8 mouse cellular contexts compared by ENCODE assay signal in genomic region chr14:121109116-121109504, GRCm38 (mm10).
DNase-seq lines count a peak whose midpoint lies in the region; ATAC-seq and TF ChIP-seq lines count a peak whose summit lies in the region.

No protein-coding gene starts in this region.

- no peak for TF ChIP-seq POLR2A in embryonic fibroblast, embryonic 13.5 days (IDR thresholded peaks at IDR 0.05; ENCODE audit: low read depth, low read length)

- no peak for DNase-seq in kidney, adult 8-10 months
- DNase-seq in left cerebral cortex, postnatal 25 days (ENCODE audit: low spot score in 2 of 2) = no peak
- DNase-seq in gastrocnemius, postnatal 36 days = no peak
- DNase-seq in layer of hippocampus, adult 9-11 months = no peak

- WGBS in kidney, embryonic 15.5 days = 19% methylated on average over 9 of the region's 9 CpGs
- 34% methylated on average over 9 of the region's 9 CpGs for WGBS in intestine, embryonic 15.5 days
- WGBS in neural tube, embryonic 12.5 days = 6% methylated on average over 9 of the region's 9 CpGs

- no peak overlapping the region for H3K4me3 ChIP-seq in kidney, embryonic 15.5 days (replicated peaks)
- H3K4me3 ChIP-seq in embryonic fibroblast, embryonic 13.5 days (ENCODE audit: insufficient read depth, low read length) = no peak overlapping the region
- H3K4me3 ChIP-seq in intestine, embryonic 15.5 days (replicated peaks) = no peak overlapping the region
- H3K4me3 ChIP-seq in neural tube, embryonic 12.5 days = no peak overlapping the region

- H3K36me3 ChIP-seq in kidney, embryonic 15.5 days = peaks cover 4% of the 10 kb centered on the region; the same call in 1 of the 2 replicates
- H3K36me3 ChIP-seq in intestine, embryonic 15.5 days = no peaks in the 10 kb centered on the region
- H3K36me3 ChIP-seq in neural tube, embryonic 12.5 days = no peaks in the 10 kb centered on the region

- H3K4me1 ChIP-seq in kidney, embryonic 15.5 days = peaks cover 88% of the 10 kb centered on the region
- peaks cover 33% of the 10 kb centered on the region for H3K4me1 ChIP-seq in embryonic fibroblast, embryonic 13.5 days (ENCODE audit: control insufficient read depth, insufficient read depth, low read length)
- peaks cover 52% of the 10 kb centered on the region for H3K4me1 ChIP-seq in intestine, embryonic 15.5 days (replicated peaks)
- H3K4me1 ChIP-seq in neural tube, embryonic 12.5 days = peaks cover 26% of the 10 kb centered on the region

- peak overlapping the region; percentile 93 for H3K27ac ChIP-seq in kidney, embryonic 15.5 days
- H3K27ac ChIP-seq in embryonic fibroblast, embryonic 13.5 days (ENCODE audit: insufficient read depth, low read length) = peak overlapping the region; percentile 84
- peak overlapping the region; percentile 69 for H3K27ac ChIP-seq in intestine, embryonic 15.5 days
- no peak overlapping the region for H3K27ac ChIP-seq in neural tube, embryonic 12.5 days

- no peak overlapping the region for H3K9ac ChIP-seq in kidney, embryonic 15.5 days
- H3K9ac ChIP-seq in intestine, embryonic 15.5 days = no peak overlapping the region
- no peak overlapping the region for H3K9ac ChIP-seq in neural tube, embryonic 12.5 days

- ATAC-seq in kidney, embryonic 15.5 days (replicated peaks; ENCODE audit: low FRiP score) = no peak; the same call in 1 of the 2 replicates
- no peak; the same call in 1 of the 2 replicates for ATAC-seq in intestine, embryonic 15.5 days
- ATAC-seq in neural tube, embryonic 12.5 days (ENCODE audit: low FRiP score, low read depth) = 0 out of 2 replicates have a peak, but pooled peaks have one; percentile 48

- TF ChIP-seq CTCF in embryonic fibroblast, embryonic 13.5 days (IDR thresholded peaks at IDR 0.05; ENCODE audit: borderline replicate concordance, insufficient read depth, low read length) = no peak

- no peaks in the 10 kb centered on the region for H3K27me3 ChIP-seq in kidney, embryonic 15.5 days
- H3K27me3 ChIP-seq in intestine, embryonic 15.5 days (replicated peaks) = no peaks in the 10 kb centered on the region
- H3K27me3 ChIP-seq in neural tube, embryonic 12.5 days (replicated peaks) = no peaks in the 10 kb centered on the region

- peak overlapping the region; percentile 36 for H3K4me2 ChIP-seq in kidney, embryonic 15.5 days
- no peak overlapping the region; the same call in 1 of the 2 replicates for H3K4me2 ChIP-seq in intestine, embryonic 15.5 days (replicated peaks)
- peak overlapping the region; percentile 28; the same call in 1 of the 2 replicates for H3K4me2 ChIP-seq in neural tube, embryonic 12.5 days (replicated peaks)

- no peaks in the 10 kb centered on the region for H3K9me3 ChIP-seq in kidney, embryonic 15.5 days (replicated peaks)
- no peaks in the 10 kb centered on the region for H3K9me3 ChIP-seq in intestine, embryonic 15.5 days
- H3K9me3 ChIP-seq in neural tube, embryonic 12.5 days = no peaks in the 10 kb centered on the region

- intact Hi-C loops in left cerebral cortex, postnatal 25 days (cut with DNase I) = loop anchor here (2.0 kb wide), 1 partner anchor 72 kb away; no protein-coding TSS in a partner anchor
- intact Hi-C loops in gastrocnemius, postnatal 36 days (cut with DNase I) = no loop called here
